Mouse (Mus musculus) testis, adult 2 months (tissue): ENCODE data around the gene Tpst2. TPM values are rescaled to one million over a fixed set of nuclear protein-coding genes. Genes with fewer than 3 reads are reported as not detected.

Source experiments
- H3K27ac ChIP-seq: fragments of 200-500 bp; 2 replicates; pipeline ENCODE4 v1.5.1; 2012; ENCODE audit warnings: low read depth, low read length; ENCODE audit not compliant: control insufficient read depth, insufficient read depth
- H3K27me3 ChIP-seq: fragments of 200-500 bp; 2 replicates; pipeline ENCODE4 v1.6.1; 2012; ENCODE audit warnings: mild to moderate bottlenecking, low read length, moderate library complexity; ENCODE audit not compliant: control insufficient read depth, insufficient read depth
- H3K36me3 ChIP-seq: fragments of 200-500 bp; 2 replicates; pipeline ENCODE4 v1.6.1; 2012; ENCODE audit warnings: mild to moderate bottlenecking, low read length; ENCODE audit not compliant: control insufficient read depth, insufficient read depth
- H3K4me1 ChIP-seq: fragments of 200-500 bp; 2 replicates; pipeline ENCODE4 v1.6.1; 2012; ENCODE audit warnings: low read length; ENCODE audit not compliant: control insufficient read depth, insufficient read depth
- H3K4me3 ChIP-seq: fragments of 200-500 bp; 2 replicates; pipeline ENCODE4 v1.5.1; 2012; ENCODE audit warnings: low read depth, mild to moderate bottlenecking, low read length, moderate library complexity, mixed read lengths; ENCODE audit not compliant: control insufficient read depth
- CTCF ChIP-seq: fragments of 200-500 bp; IDR thresholded peaks from 2 replicates; pipeline ENCODE4 v1.5.1; 2012; ENCODE audit warnings: low read depth, mild to moderate bottlenecking, inconsistent platforms, low read length, moderate library complexity; ENCODE audit not compliant: control insufficient read depth, insufficient read depth, insufficient replicate concordance
- POLR2A ChIP-seq: fragments of 200-500 bp; IDR thresholded peaks from 2 replicates; pipeline ENCODE4 v1.6.1; 2012; ENCODE audit warnings: low read depth, mild to moderate bottlenecking, inconsistent platforms, low read length, moderate library complexity; ENCODE audit not compliant: control insufficient read depth
- polyA plus RNA-seq: library from polyadenylated mRNA; depleted of rRNA; stranded (reverse); fragments of >200 nt; gene quantifications from 2 replicates; pipeline ENCODE4 v1.2.3, GENCODE M21; 2012

Tpst2 gene
- polyA plus RNA-seq, 1 experiment, result 6.6 TPM

DNA sequence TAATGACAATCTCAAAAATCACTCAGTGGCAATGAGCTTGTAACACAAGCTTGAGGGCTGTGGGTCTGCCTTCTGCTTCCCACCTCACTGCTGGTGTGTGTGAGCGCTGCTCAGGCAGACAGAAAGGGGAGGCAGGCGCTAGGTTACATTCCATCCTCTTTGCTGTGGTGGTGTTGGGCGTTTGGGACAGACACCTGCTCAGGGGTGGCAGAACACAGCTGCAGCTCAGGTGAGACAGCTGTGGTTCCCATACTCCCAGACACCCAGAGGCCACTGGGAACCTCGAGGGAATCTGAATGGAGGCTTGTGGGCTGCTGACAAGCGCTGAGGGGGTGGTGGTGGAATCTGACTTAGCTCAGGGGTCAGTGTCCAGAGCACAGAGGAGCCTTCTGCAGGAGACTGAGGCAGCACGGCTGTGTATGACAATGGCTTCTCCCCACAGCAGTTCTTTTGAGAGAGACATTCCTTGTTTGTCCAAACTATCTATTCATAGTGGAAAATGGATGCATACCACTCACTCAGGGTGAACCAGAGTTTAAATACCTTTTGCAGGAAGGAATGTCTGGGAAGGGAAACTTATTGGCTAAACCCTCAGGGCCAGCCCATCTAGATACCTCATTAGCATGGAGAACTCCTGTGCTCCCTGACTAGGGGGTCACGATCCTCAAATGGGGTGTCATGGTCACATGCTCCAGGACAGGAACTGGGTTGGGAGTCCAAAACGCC is 31.4 kb upstream of the Tpst2 start:
- no peaks in the 10 kb centered on the region for H3K36me3 ChIP-seq
- no peak overlapping the region for H3K4me3 ChIP-seq
- no peak for TF ChIP-seq CTCF
- no peak for TF ChIP-seq POLR2A
- no peaks in the 10 kb centered on the region for H3K27me3 ChIP-seq
- no peak overlapping the region for H3K27ac ChIP-seq
- no peaks in the 10 kb centered on the region; the same call in 1 of the 2 replicates for H3K4me1 ChIP-seq

- Histone ChIP-seq H3K27ac (no peak overlapping the region), H3K36me3 (no peaks in the 10 kb centered on the region), H3K4me1 (no peaks in the 10 kb centered on the region; the same call in 1 of the 2 replicates), H3K27me3 (no peaks in the 10 kb centered on the region), H3K4me3 (no peak overlapping the region)
- TF ChIP-seq CTCF (no peak), POLR2A (no peak)
Observed at GRCm38 (mm10) chr5:112247399-112247798, 29.1 kb upstream of the Tpst2 start.

GRCm38 (mm10) chr5:112249106-112249505 is 27.4 kb upstream of the Tpst2 start:
- H3K27me3 ChIP-seq, result no peaks in the 10 kb centered on the region
- H3K4me1 ChIP-seq, result no peaks in the 10 kb centered on the region; the same call in 1 of the 2 replicates
- TF ChIP-seq POLR2A, result no peak
- TF ChIP-seq CTCF, result no peak
- no peak overlapping the region for H3K27ac ChIP-seq
- H3K36me3 ChIP-seq, result no peaks in the 10 kb centered on the region
- no peak overlapping the region for H3K4me3 ChIP-seq

GRCm38 (mm10) chr5:112252400-112252799 is 24.1 kb upstream of the Tpst2 start, which contains the start of gene Cryba4:
Gene Cryba4 (minus strand): TSS chr5:112252518.
- TF ChIP-seq POLR2A, result no peak
- TF ChIP-seq CTCF, result no peak
- Histone ChIP-seq H3K36me3 (no peaks in the 10 kb centered on the region), H3K27ac (no peak within 1 kb of the TSS), H3K27me3 (no peaks in the 10 kb centered on the region), H3K4me1 (no peaks in the 10 kb centered on the region; the same call in 1 of the 2 replicates), H3K4me3 (no peak within 1 kb of the TSS)

DNA sequence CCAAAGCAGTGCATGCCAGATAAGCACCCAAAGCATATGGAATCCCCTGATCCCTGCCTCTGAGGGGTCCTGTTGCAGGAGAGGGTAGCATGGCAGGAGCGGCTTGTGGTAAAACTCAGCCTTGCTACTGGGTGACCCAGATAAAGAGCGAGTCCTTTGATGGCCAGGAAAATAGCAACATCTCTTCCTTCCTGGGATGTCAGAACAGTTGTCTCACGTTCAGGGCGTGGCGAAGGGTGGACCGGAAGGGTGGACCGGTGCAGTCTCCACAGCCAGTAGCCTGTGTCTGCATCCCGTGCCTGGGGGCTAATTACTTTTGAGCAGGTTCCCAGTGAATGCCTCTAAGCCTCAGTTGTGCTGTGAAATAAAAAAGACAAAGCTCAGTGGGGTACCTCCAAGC is 23.3 kb upstream of the Tpst2 start:
- TF ChIP-seq CTCF (no peak), POLR2A (no peak)
- no peaks in the 10 kb centered on the region; the same call in 1 of the 2 replicates for H3K4me1 ChIP-seq

DNA sequence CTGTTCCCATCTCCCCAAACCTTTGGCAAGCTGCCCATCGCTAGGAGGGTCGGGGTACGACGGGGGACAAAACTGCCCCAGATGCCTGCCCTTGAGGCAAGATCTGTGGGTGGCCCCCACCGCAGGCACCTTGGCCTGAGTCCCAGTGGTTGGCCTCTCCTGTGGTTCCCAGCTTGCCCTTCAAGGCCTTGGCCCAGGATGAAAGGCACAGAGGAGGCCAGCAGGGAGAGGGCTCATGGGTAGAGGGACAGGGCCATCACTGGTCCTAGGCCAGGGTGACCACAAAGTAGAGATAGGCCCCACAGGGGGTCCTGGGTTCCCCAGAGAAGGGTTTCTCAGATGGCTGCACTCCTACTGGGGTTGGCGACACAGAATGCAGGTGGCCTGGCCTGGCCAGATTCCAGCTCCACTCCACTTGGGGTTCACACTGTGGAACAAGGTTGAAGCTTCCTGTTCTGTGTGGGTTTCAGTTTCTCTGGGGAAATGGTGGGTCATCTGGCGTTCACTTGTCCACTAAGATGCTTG is 22.1 kb upstream of the Tpst2 start:
- H3K27ac ChIP-seq, result no peak overlapping the region; the same call in 1 of the 2 replicates
- H3K36me3 ChIP-seq, result no peaks in the 10 kb centered on the region
- no peak overlapping the region for H3K4me3 ChIP-seq
- H3K4me1 ChIP-seq, result no peaks in the 10 kb centered on the region; the same call in 1 of the 2 replicates
- TF ChIP-seq CTCF (no peak), POLR2A (no peak)
- H3K27me3 ChIP-seq, result no peaks in the 10 kb centered on the region

More for the DNA sequence above, 23.3 kb upstream of the Tpst2 start:
- Histone ChIP-seq H3K36me3 (no peaks in the 10 kb centered on the region), H3K4me3 (no peak overlapping the region), H3K27ac (no peak overlapping the region), H3K27me3 (no peaks in the 10 kb centered on the region)

- Histone ChIP-seq H3K4me3 (no peak within 1 kb of the TSS), H3K36me3 (no peaks in the 10 kb centered on the region), H3K27me3 (no peaks in the 10 kb centered on the region), H3K4me1 (no peaks in the 10 kb centered on the region; the same call in 1 of the 2 replicates), H3K27ac (no peak within 1 kb of the TSS; the same call in 1 of the 2 replicates)
- TF ChIP-seq CTCF, result no peak
- TF ChIP-seq POLR2A, result no peak
Observed at GRCm38 (mm10) chr5:112255426-112255825, 21.1 kb upstream of the Tpst2 start, which contains the start of gene Crybb1. Gene Crybb1 (plus strand): TSS chr5:112255815.
